Mouse (Mus musculus) stomach, postnatal 0 days (tissue): ENCODE data around the gene Dstn.

ENCODE experiments used
- CTCF ChIP-seq: IDR thresholded peaks from 2 replicates; pipeline ENCODE4 v1.5.1; 2016; ENCODE audit warnings: antibody characterized with exemption, low read depth, mild to moderate bottlenecking, moderate library complexity
- EP300 ChIP-seq: optimal IDR thresholded peaks from 2 replicates; pipeline ENCODE3; 2016; ENCODE audit warnings: antibody characterized with exemption

GRCm38 (mm10) chr2:143937861-143938260, 22.7 kb downstream of the Dstn start:
- TF ChIP-seq CTCF (no peak), EP300 (no peak)
